ENCODE assay signal across 1 mouse cellular context in the genomic region with DNA sequence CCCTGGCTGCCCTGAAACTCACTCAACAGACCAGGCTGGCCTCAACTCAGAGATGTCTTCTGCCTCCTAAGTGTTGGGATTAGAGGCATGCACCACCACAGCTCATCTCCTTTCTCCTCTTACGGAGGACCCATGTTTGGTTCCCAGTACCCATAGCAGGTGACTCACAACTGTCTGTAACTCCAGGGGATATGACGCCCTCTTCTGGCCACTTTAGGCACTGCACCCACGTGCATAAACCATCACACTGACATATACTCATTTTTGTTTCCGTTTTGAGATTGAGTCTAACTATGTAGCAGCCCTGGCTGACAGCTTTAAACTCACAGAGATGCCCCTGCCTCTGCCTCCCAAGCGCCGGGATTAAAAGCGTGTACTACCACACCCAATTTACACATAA.
TF ChIP-seq lines count a peak whose summit lies in the region.

No protein-coding gene starts in this region.

TF ChIP-seq in MEL, 35 proteins besides CTCF, POLR2A, EP300 and RAD21 (continued from another document):
- TF ChIP-seq MEF2A (IDR thresholded peaks at IDR 0.05; ENCODE audit: extremely low read depth, insufficient replicate concordance, low read depth, low read length, poor library complexity, severe bottlenecking) (no peak), E2F4 (IDR thresholded peaks at IDR 0.05; ENCODE audit: borderline replicate concordance, low read depth, low read length) (no peak), USF2 (IDR thresholded peaks at IDR 0.05; ENCODE audit: borderline replicate concordance in 1 of 2, insufficient read depth in 1 of 2, low read depth in 1 of 2, low read length in 2 of 2) (no peak), NELFE (IDR thresholded peaks at IDR 0.05; ENCODE audit: low read depth, low read length) (no peak), ZMIZ1 (IDR thresholded peaks at IDR 0.05; ENCODE audit: low read depth, low read length) (no peak), CHD1 (IDR thresholded peaks at IDR 0.05; ENCODE audit: low read depth, low read length) (no peak), NRF1 (IDR thresholded peaks at IDR 0.05; ENCODE audit: insufficient read depth, low read depth, low read length, poor library complexity, severe bottlenecking) (no peak), ELF1 (IDR thresholded peaks at IDR 0.05; ENCODE audit: low read depth, low read length) (no peak), ZC3H11A (IDR thresholded peaks at IDR 0.05; ENCODE audit: low read depth, low read length) (no peak), POLR2AphosphoS2 (IDR thresholded peaks at IDR 0.05; ENCODE audit: low read length) (no peak), MYB (IDR thresholded peaks at IDR 0.05; ENCODE audit: low read depth, low read length) (no peak), GABPA (IDR thresholded peaks at IDR 0.05; ENCODE audit: low read depth, low read length) (no peak), HCFC1 (IDR thresholded peaks at IDR 0.05; ENCODE audit: low read depth, low read length) (no peak)
